In the genomic region with DNA sequence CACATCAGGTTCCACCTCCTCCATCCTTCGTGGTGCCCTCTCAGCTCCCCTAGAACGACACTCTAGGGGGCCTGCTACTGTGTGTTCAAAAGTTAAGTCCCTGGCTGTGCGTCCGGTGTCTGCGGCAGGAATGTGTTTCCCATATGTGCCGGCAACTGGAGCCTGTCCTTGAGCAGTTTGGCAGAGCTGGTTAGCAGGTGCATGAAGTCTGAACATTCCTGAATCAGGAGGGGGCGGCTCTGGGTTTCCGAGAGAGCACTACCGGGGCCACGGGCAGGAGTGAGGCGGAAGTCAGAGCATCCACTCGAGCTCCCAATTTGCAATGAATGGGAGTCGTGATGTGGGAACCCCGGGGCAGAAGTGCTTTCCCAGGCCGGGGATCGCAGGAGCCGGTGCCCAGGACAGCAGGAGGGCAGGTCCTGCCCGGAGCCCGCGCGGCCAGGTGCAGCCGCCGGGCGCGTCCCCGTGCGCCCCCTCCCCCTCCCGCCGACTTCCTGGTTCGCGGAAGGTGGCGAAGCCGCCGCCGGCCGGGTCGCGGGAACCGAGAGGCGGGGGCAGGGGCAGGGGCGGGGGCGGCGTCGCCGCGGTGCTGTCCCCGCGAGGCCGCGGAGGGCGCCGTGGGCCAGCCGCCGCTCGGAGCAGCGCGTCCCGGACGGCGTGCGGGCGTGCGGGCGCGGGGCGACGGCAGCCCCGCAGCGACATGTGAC, we compare ENCODE assay signal across 8 mouse cellular contexts. TPM values are rescaled to one million over a fixed set of nuclear protein-coding genes. Genes with fewer than 3 reads are reported as not detected.
A peak's percentile ranks its signal among the peaks of the same experiment; 100 is the strongest.
DNase-seq lines count a peak whose midpoint lies in the region; ATAC-seq and TF ChIP-seq lines count a peak whose summit lies in the region.

A gene (plus strand): TSS at position 275 of the 707 bp plus-strand sequence.

- peak within 1 kb of the TSS; percentile 75 for H3K4me3 ChIP-seq in embryonic fibroblast, embryonic 13.5 days (ENCODE audit: insufficient read depth, low read length)
- peak within 1 kb of the TSS; percentile 90 for H3K4me3 ChIP-seq in heart, embryonic 12.5 days
- H3K4me3 ChIP-seq in kidney, embryonic 16.5 days (ENCODE audit: low read length): peak within 1 kb of the TSS; percentile 81
- peak within 1 kb of the TSS; percentile 91 for H3K4me3 ChIP-seq in liver, adult 2 months (ENCODE audit: insufficient read depth, low read depth, low read length)

- no peak for TF ChIP-seq CTCF in embryonic fibroblast, embryonic 13.5 days (IDR thresholded peaks at IDR 0.05; ENCODE audit: borderline replicate concordance, insufficient read depth, low read length)
- no peak for TF ChIP-seq CTCF in liver, adult 2 months (IDR thresholded peaks at IDR 0.05; ENCODE audit: low read depth, low read length)

- TF ChIP-seq POLR2A in embryonic fibroblast, embryonic 13.5 days (IDR thresholded peaks at IDR 0.05; ENCODE audit: low read depth, low read length): peak; percentile 7
- no peak for TF ChIP-seq POLR2A in liver, adult 2 months (IDR thresholded peaks at IDR 0.05; ENCODE audit: extremely low read depth, insufficient read depth, low read length)

- 0% methylated on average over 45 of the region's 69 CpGs for WGBS in heart, embryonic 12.5 days
- WGBS in kidney, embryonic 16.5 days: under 1% methylated on average over 41 of the region's 69 CpGs
- WGBS in liver, adult 2 months: under 1% methylated on average over 55 of the region's 69 CpGs

- DNase-seq in B cell, adult 2 months: peak; percentile 83 to 84
- DNase-seq in adrenal gland, postnatal 4 days (ENCODE audit: low spot score in 2 of 2): peak; percentile 18 to 22
- DNase-seq in liver, adult 2 months (ENCODE audit: extremely low read depth, low read depth, low spot score): peak; percentile 51
- DNase-seq in spleen, postnatal 36 days (ENCODE audit: low spot score in 2 of 2): peak; percentile 71 to 78

- H3K36me3 ChIP-seq in heart, embryonic 12.5 days: peaks cover 13% of the 10 kb centered on the region; the same call in 1 of the 2 replicates
- H3K36me3 ChIP-seq in kidney, embryonic 16.5 days (ENCODE audit: insufficient read depth, low read length): no peaks in the 10 kb centered on the region
- peaks cover 13% of the 10 kb centered on the region for H3K36me3 ChIP-seq in liver, adult 2 months (ENCODE audit: control insufficient read depth, insufficient read depth, low read length)

- H3K9ac ChIP-seq in heart, embryonic 12.5 days: peak within 1 kb of the TSS; percentile 96
- peak within 1 kb of the TSS; percentile 96 for H3K9ac ChIP-seq in kidney, embryonic 16.5 days (replicated peaks; ENCODE audit: low read length)
- peak within 1 kb of the TSS; percentile 99 for H3K9ac ChIP-seq in liver, adult 2 months (ENCODE audit: low read depth, low read length)

- H3K27ac ChIP-seq in embryonic fibroblast, embryonic 13.5 days (ENCODE audit: insufficient read depth, low read length): peak within 1 kb of the TSS; percentile 82
- peak within 1 kb of the TSS; percentile 89 for H3K27ac ChIP-seq in heart, embryonic 12.5 days (ENCODE audit: poor library complexity, severe bottlenecking)
- peak within 1 kb of the TSS; percentile 92 for H3K27ac ChIP-seq in kidney, embryonic 16.5 days (ENCODE audit: low read length)
- H3K27ac ChIP-seq in liver, adult 2 months (replicated peaks; ENCODE audit: insufficient read depth, low read depth, low read length): peak within 1 kb of the TSS; percentile 89

- peak within 1 kb of the TSS; percentile 74 for H3K4me2 ChIP-seq in heart, embryonic 12.5 days
- peak within 1 kb of the TSS; percentile 74 for H3K4me2 ChIP-seq in kidney, embryonic 16.5 days (replicated peaks; ENCODE audit: low read depth, low read length)

- peak; percentile 80 for ATAC-seq in heart, embryonic 12.5 days (ENCODE audit: insufficient number of reproducible peaks, low FRiP score)
- ATAC-seq in kidney, embryonic 16.5 days (ENCODE audit: low FRiP score, low TSS enrichment): peak; percentile 91
- peak; percentile 32; the same call in 1 of the 2 replicates for ATAC-seq in monocyte, adult 5-6 weeks (replicated peaks; ENCODE audit: insufficient number of reproducible peaks, low FRiP score, low TSS enrichment, poor library complexity, severe bottlenecking)

- H3K27me3 ChIP-seq in heart, embryonic 12.5 days (replicated peaks): no peaks in the 10 kb centered on the region
- H3K27me3 ChIP-seq in kidney, embryonic 16.5 days (ENCODE audit: insufficient read depth, low read length): no peaks in the 10 kb centered on the region
- no peaks in the 10 kb centered on the region for H3K27me3 ChIP-seq in liver, adult 2 months (ENCODE audit: control insufficient read depth, insufficient read depth, low read length)

- peaks cover 17% of the 10 kb centered on the region; the same call in 1 of the 2 replicates for H3K79me2 ChIP-seq in liver, adult 2 months (ENCODE audit: control insufficient read depth, insufficient read depth, low read length)

- H3K4me1 ChIP-seq in embryonic fibroblast, embryonic 13.5 days (ENCODE audit: control insufficient read depth, insufficient read depth, low read length): peaks cover 10% of the 10 kb centered on the region
- H3K4me1 ChIP-seq in heart, embryonic 12.5 days (replicated peaks): peaks cover 22% of the 10 kb centered on the region
- peaks cover 11% of the 10 kb centered on the region; the same call in 1 of the 2 replicates for H3K4me1 ChIP-seq in kidney, embryonic 16.5 days (ENCODE audit: insufficient read depth, low read length)
- H3K4me1 ChIP-seq in liver, adult 2 months (ENCODE audit: control insufficient read depth, insufficient read depth, low read length): peaks cover 12% of the 10 kb centered on the region

- H3K9me3 ChIP-seq in heart, embryonic 12.5 days (replicated peaks): no peaks in the 10 kb centered on the region
- no peaks in the 10 kb centered on the region for H3K9me3 ChIP-seq in kidney, embryonic 16.5 days (ENCODE audit: low read length)

RNA-seq across cellular contexts. Expression of the gene that starts here (rescaled TPM):
- total RNA-seq in adrenal gland, postnatal 4 days (2021): 10 to 100 TPM; 25.0 to 26.2 TPM
- polyA plus RNA-seq in embryonic fibroblast, embryonic 13.5 days (2011; ENCODE audit: insufficient read length, low read depth, missing spikeins): 9.7 and 12.3 TPM in 2 replicates
- polyA plus RNA-seq in heart, embryonic 12.5 days (2016; fragmentation: Nextera tagmentation; extraction: Ambion mirVana): 13.0 and 13.9 TPM in 2 replicates
- polyA plus RNA-seq in kidney, embryonic 16.5 days (2015; fragmentation: Nextera tagmentation; extraction: Ambion mirVana): 7.6 and 8.6 TPM in 2 replicates
- total RNA-seq in liver, adult 2 months (2014; rRNA removed): 14.4 and 16.5 TPM in 2 replicates
- polyA plus RNA-seq in liver, adult 2 months (2012; rRNA removed): 2.5 and 3.2 TPM in 2 replicates
- total RNA-seq in monocyte, adult 5-6 weeks (2017): 37.3 to 60.9 TPM (median 40.9 TPM) in 3 replicates

Comparison
In these comparisons a context has a peak if more than half of its experiments do, and no peak if none do; other contexts are left out.
1. Peak in every context shown above with its lines: DNase-seq, ATAC-seq, H3K4me3 ChIP-seq and H3K27ac ChIP-seq.
2. DNase-seq: peak in every context shown above with its lines; median percentile 84 in B cell, adult 2 months; 74 in spleen, postnatal 36 days; 51 in liver, adult 2 months; 20 in adrenal gland, postnatal 4 days.
3. ATAC-seq: peak in every context shown above with its lines; median percentile 91 in kidney, embryonic 16.5 days; 80 in heart, embryonic 12.5 days; 32 in monocyte, adult 5-6 weeks.